Mouse (Mus musculus): Measurements from ENCODE around the gene Nr3c2. TPM values are rescaled to one million over a fixed set of nuclear protein-coding genes. Genes with fewer than 3 reads are reported as not detected.

Gene Nr3c2
- 10 to 100 TPM in 1 of 2 experiments, 1 to 10 TPM in 1; 9.3 to 10.0 TPM for total RNA-seq (2021)
- long read RNA-seq, experiment 1, partial matches to known transcripts, result 1 of 3 reads
- long read RNA-seq, experiment 1, other reads (novel, unspliced or antisense), result 2 of 3 reads
- long read RNA-seq, experiment 2, full-length matches to known transcripts, result 1 of 4 reads
- long read RNA-seq, experiment 2, partial matches to known transcripts, result 2 of 4 reads
- long read RNA-seq, experiment 2, other reads (novel, unspliced or antisense), result 1 of 4 reads

- DNase-seq (ENCODE audit: low spot score in 2 of 2), result peak; percentile 48 to 51
Observed at GRCm38 (mm10) chr8:76899411-76900154, at the start of gene Nr3c2. Gene Nr3c2 (plus strand): TSS chr8:76899442.

- no peak for DNase-seq (ENCODE audit: low spot score in 2 of 2)
Observed at GRCm38 (mm10) chr8:76858534-76858933, 40.7 kb upstream of the Nr3c2 start.

DNA sequence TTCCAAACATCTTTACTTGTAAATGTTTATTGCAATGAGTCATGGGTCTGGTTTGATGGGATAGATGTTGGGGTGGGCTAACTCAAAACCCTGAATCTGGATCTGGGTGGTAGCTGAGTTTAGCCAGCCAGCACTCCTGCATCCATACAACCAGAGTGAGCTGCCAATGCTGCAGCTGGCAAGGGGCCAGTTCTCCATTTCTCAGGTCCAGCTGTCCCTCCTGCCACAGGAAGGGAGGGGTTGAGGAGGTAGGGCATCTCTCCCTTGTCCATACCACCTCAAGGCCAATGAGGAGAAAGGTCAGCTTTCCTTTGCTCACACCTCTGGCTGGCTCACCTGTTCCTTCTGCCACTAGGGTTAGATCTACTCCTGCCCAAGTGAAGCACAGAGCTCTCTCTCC is 39.5 kb upstream of the Nr3c2 start:
- DNase-seq (ENCODE audit: low spot score in 2 of 2), result no peak

DNA sequence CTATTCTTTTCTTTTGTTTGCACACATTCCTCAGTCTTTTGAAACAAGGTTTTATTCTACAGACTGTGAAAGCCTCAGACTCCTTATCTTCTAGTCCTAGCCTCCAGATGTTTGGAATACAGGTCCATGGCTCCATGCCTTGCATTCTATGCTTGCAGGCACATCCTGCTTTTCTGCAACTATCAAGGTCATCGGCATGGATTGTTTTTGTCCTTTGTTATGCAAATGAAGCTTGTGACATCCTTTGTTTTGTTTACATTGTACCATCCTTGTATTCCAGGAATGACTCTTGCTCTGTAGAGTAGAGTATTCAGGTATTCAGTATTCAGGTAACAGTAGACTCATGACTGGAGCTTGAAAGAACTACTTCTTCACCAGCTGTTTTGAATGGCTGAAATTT is 36.2 kb upstream of the Nr3c2 start:
- DNase-seq (ENCODE audit: low spot score in 2 of 2), result no peak

- no peak for DNase-seq (ENCODE audit: low spot score in 2 of 2)
Observed at GRCm38 (mm10) chr8:76876809-76877208, 22.4 kb upstream of the Nr3c2 start.

- DNase-seq (ENCODE audit: low spot score in 2 of 2), result no peak
Observed at GRCm38 (mm10) chr8:76897050-76897449, 2.2 kb upstream of the Nr3c2 start.

DNA sequence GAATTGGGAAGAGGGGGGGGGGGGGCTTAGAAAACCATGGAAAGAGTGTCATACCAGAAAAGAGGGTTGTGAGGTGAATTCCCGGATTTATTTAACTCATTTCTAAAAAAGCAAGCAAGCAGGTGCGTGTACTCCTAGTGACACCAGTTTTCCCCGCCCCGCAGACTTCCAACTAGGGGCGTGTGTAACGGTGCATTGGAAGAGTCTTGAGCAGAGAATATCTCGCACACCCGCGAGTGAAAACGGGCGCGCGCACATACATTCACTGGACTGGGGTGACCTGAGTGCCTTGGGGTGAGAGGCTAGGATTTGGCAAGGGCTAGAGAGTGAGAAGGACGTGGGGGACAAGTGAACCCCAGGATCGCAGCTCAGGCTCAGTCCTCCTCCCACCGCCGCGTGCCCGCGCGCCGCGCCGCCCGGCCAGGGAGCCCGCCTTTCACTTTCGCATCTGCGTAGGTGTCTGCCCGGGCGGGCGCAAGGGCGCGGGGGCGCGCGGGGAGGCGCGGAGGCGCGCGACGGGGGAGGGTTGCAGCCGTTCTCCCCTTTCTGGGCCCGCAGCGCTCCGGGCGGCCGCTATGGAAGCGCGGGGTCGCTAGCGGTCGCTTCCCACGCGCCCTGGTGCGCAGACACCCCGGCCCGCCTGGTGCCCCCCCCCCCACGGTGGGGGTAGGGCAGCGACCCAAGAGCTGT is 376 bp upstream of the Nr3c2 start:
- peak; percentile 78 to 80 for DNase-seq (ENCODE audit: low spot score in 2 of 2)

- peak; percentile 64 to 70 for DNase-seq (ENCODE audit: low spot score in 2 of 2)
Observed at GRCm38 (mm10) chr8:76900155-76901141, 1.2 kb downstream of the Nr3c2 start.

DNA sequence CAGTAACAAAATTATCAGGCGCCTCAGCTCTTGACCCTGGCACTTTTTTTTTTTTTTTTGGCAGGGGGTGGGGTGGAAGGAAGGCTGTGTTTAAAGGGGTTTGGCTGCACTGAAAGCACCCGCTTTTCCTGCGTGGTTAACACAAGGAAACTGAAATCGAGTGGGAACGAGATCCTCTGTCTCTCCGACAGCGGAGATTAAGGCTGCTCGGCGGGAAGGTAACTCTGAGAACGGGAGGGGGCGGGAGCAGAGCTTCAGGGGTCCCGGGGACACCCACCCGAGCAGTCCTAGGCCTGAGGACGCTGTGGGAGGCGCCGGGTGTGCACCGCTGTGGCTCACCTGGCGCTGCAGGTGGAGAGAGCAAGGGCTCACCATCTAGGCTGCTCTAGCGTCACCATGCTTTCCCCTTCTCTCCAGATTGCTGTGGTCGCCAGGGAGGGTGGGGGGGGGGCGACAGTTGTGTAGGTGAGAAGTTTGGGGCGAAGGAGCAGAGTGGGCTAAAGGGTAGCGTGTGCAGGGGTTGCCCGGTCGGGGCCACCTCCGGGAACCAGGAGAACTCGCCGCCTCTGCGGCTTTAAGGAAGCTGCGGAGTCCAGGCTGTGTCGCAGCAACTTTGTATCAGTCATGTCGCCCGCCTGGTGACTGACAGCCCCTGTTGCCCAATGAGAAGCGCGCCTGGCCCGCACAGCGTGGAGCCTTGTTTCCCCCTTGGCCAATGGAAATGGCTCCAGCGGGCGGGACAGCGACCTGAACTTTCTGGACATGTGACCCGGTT is 2.4 kb downstream of the Nr3c2 start:
- DNase-seq (ENCODE audit: low spot score in 2 of 2), result peak; percentile 93 to 94

- peak in 1 of 2 experiments; percentile 5 for DNase-seq (ENCODE audit: low spot score in 2 of 2)
Observed at GRCm38 (mm10) chr8:76902205-76903078, 3.2 kb downstream of the Nr3c2 start.

- DNase-seq (ENCODE audit: low spot score in 2 of 2), result no peak
Observed at GRCm38 (mm10) chr8:76911206-76911605, 12.0 kb downstream of the Nr3c2 start.

GRCm38 (mm10) chr8:76912678-76913077 is 13.4 kb downstream of the Nr3c2 start:
- DNase-seq (ENCODE audit: low spot score in 2 of 2), result no peak

- DNase-seq (ENCODE audit: low spot score in 2 of 2), result no peak
Observed at GRCm38 (mm10) chr8:76913207-76913606, 14.0 kb downstream of the Nr3c2 start.

DNA sequence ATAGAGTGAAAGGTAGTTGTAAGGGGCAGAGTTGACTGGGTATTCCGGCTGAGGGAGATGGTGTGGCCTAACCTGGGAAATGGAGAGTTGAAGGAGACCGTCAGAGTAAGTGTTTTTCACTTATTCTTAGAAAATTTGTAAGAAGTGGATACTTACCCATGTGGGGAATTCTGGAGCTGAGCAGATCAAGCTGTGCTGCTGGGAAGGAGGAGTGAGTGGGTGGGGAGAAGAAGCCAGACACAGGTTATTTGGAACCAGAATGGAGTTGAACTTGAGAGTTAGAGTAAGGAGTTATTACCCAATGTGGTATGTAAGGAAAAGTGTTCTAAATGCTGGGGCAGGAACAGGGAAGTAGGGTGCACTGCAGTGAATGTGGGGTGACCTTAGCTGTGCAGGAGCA is 16.0 kb downstream of the Nr3c2 start:
- no peak for DNase-seq (ENCODE audit: low spot score in 2 of 2)

- DNase-seq (ENCODE audit: low spot score in 2 of 2), result no peak
Observed at GRCm38 (mm10) chr8:76919546-76919945, 20.3 kb downstream of the Nr3c2 start.

DNA sequence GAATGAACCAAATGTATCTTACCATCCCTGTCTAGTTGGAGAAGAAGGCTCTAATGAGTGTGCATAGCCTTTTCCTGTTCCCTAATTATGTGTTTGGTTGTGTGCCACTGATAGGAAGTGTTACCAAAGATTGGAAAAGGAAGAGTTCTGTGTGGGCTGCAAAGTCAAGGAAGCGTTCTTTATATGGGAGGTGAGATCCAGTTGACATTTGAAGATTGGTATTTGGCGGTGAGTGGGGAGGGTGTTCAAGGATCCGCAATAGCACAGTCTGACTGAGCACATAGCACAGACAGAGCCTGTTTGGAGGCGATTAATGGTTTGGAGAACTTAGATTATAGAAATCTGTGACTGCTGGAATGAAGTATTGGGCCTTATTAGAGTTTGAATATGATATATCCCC is 24.9 kb downstream of the Nr3c2 start:
- no peak for DNase-seq (ENCODE audit: low spot score in 2 of 2)

DNA sequence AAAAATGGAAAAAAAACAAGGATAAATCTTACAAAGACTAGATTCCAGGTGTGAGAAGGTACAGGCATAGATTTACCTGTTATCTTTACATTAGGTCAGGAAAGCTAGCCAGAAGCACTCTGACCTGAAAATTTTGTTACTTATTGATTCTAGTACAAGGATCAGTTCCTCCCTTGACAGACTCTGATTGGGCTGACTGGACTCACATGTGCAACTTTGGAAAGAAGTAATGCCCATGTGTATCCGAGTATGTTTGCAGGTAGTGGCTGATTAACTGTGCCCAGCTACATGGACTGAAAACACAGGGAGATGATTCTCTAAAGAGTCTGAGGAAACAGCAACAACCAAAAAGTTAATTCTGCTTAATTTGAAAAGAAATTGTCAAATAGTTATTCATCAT is 29.1 kb downstream of the Nr3c2 start:
- no peak for DNase-seq (ENCODE audit: low spot score in 2 of 2)

- no peak for DNase-seq (ENCODE audit: low spot score in 2 of 2)
Observed at GRCm38 (mm10) chr8:76928808-76929207, 29.6 kb downstream of the Nr3c2 start.

GRCm38 (mm10) chr8:76965046-76965445 is 65.8 kb downstream of the Nr3c2 start:
- no peak for DNase-seq (ENCODE audit: low spot score in 2 of 2)

Data from adrenal gland, adult 18-20 months (tissue).